In the genomic region with DNA sequence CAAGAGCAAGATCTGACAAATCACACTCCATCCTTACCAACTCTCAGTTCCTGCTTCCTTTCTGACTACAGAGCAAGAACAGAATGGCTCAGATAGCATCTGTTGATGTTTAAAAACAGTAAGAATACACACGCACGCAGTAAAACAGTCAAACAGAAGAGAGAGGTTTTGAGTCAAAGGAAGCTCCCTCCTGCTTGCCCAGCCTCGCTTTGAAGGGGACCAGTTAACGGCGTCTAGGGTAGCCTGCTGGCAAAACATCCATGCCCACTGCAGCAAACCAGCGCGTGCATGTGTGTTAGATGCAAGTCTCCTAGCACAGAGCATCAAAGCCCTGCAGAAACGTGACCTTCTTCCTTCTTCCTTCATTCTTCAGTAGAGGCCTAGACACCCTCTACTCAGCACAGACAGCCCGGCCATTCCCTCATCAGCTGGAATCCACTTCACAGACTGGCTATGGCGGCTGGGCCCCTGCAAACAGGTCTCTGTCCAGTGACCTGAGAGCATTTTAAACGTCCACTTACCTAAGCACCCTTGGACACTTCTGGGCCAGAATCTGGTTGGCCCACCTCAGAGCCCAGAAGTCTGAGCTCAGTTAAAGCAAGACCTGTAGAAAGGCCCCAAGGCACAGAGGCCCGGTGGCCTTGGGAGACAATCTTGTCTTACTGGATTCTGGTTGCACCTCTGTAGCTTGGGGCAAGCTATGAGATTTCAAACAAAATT, we compare ENCODE assay signal across 11 mouse cellular contexts. TPM values are rescaled to one million over a fixed set of nuclear protein-coding genes. Genes with fewer than 3 reads are reported as not detected.
DNase-seq lines count a peak whose midpoint lies in the region; ATAC-seq and TF ChIP-seq lines count a peak whose summit lies in the region.
"Had no signal": no experiment of that assay in that cellular context is flagged by ENCODE, and none has a peak within 500 bp of the region (broad histone marks: within the 10 kb centered on the region; RNA-seq: fewer than 3 reads in every experiment).

No protein-coding gene starts in this region.

- TF ChIP-seq CTCF in bone marrow, adult 2 months (IDR thresholded peaks at IDR 0.05; ENCODE audit: control insufficient read depth, insufficient read depth, low read length): no peak
- TF ChIP-seq CTCF in stomach, postnatal 0 days (IDR thresholded peaks at IDR 0.05; ENCODE audit: low read depth): no peak

- H3K4me1 ChIP-seq in megakaryocyte, embryonic 14.5 days: peaks cover 96% of the 10 kb centered on the region
- H3K4me1 ChIP-seq in bone marrow, adult 2 months (ENCODE audit: control insufficient read depth, insufficient read depth, low read length): peaks cover 14% of the 10 kb centered on the region
- peaks cover 6% of the 10 kb centered on the region; the same call in 1 of the 2 replicates for H3K4me1 ChIP-seq in stomach, postnatal 0 days (replicated peaks; ENCODE audit: control insufficient read depth, insufficient read depth)
- peaks cover 9% of the 10 kb centered on the region; the same call in 1 of the 2 replicates for H3K4me1 ChIP-seq in forebrain, embryonic 13.5 days

- WGBS in bone marrow, adult 2 months: 59% methylated on average over 12 of the region's 12 CpGs
- WGBS in stomach, postnatal 0 days: 82% methylated on average over 12 of the region's 12 CpGs
- WGBS in forebrain, embryonic 13.5 days: 86% methylated on average over 12 of the region's 12 CpGs

- no peak for ATAC-seq in megakaryocyte, adult 5-6 weeks (ENCODE audit: poor library complexity, severe bottlenecking)
- ATAC-seq in stomach, postnatal 0 days (ENCODE audit: low FRiP score, low TSS enrichment): no peak
- ATAC-seq in forebrain, embryonic 13.5 days: no peak

- no peaks in the 10 kb centered on the region for H3K27me3 ChIP-seq in megakaryocyte, embryonic 14.5 days (replicated peaks)
- H3K27me3 ChIP-seq in stomach, postnatal 0 days (ENCODE audit: control insufficient read depth, insufficient read depth, low read length): no peaks in the 10 kb centered on the region
- no peaks in the 10 kb centered on the region for H3K27me3 ChIP-seq in forebrain, embryonic 13.5 days

- TF ChIP-seq POLR2A in bone marrow, adult 2 months (IDR thresholded peaks at IDR 0.05; ENCODE audit: borderline replicate concordance, control insufficient read depth, low read depth, low read length): no peak

- peak overlapping the region; percentile 33 for H3K27ac ChIP-seq in bone marrow, adult 2 months (ENCODE audit: control insufficient read depth, insufficient read depth, low read depth, low read length, poor library complexity)
- no peak overlapping the region for H3K27ac ChIP-seq in stomach, postnatal 0 days (replicated peaks)
- H3K27ac ChIP-seq in forebrain, embryonic 13.5 days: no peak overlapping the region

- intact Hi-C loops in gastrocnemius, postnatal 14 days (cut with DNase I; ENCODE audit: low total_unique reads): no loop called here

- H3K9ac ChIP-seq in stomach, postnatal 0 days (ENCODE audit: low read length): no peak overlapping the region
- H3K9ac ChIP-seq in forebrain, embryonic 13.5 days: no peak overlapping the region

- peak; percentile 2 for DNase-seq in gastrocnemius, postnatal 14 days
- no peak for DNase-seq in gastrocnemius, adult 8-10 months (ENCODE audit: low spot score in 2 of 2)
- peak; percentile 12 for DNase-seq in stomach, postnatal 0 days (ENCODE audit: low spot score)
- DNase-seq in layer of hippocampus, postnatal 25 days (ENCODE audit: extremely low spot score in 1 of 2, low spot score in 1 of 2): no peak
- DNase-seq: heart, adult 18-20 months; kidney, adult 9 months had no signal

- peaks cover 75% of the 10 kb centered on the region for H3K36me3 ChIP-seq in megakaryocyte, embryonic 14.5 days (replicated peaks; ENCODE audit: low read length)
- H3K36me3 ChIP-seq in stomach, postnatal 0 days (ENCODE audit: control insufficient read depth, insufficient read depth, low read length): no peaks in the 10 kb centered on the region
- H3K36me3 ChIP-seq in forebrain, embryonic 13.5 days (ENCODE audit: poor library complexity, severe bottlenecking): no peaks in the 10 kb centered on the region

- no peak for TF ChIP-seq EP300 in stomach, postnatal 0 days (optimal IDR thresholded peaks at IDR 0.05)

- H3K4me2 ChIP-seq in stomach, postnatal 0 days (replicated peaks; ENCODE audit: low read depth): no peak overlapping the region
- no peak overlapping the region for H3K4me2 ChIP-seq in forebrain, embryonic 13.5 days

- H3K4me3 ChIP-seq in megakaryocyte, embryonic 14.5 days (replicated peaks): peak overlapping the region; percentile 29
- no peak overlapping the region for H3K4me3 ChIP-seq in bone marrow, adult 2 months (replicated peaks; ENCODE audit: control insufficient read depth, low read depth, low read length)
- H3K4me3 ChIP-seq in stomach, postnatal 0 days (ENCODE audit: low read depth, low read length): no peak overlapping the region
- H3K4me3 ChIP-seq in forebrain, embryonic 13.5 days: no peak overlapping the region
- H3K4me3 ChIP-seq: myocyte had no signal

- H3K9me3 ChIP-seq in megakaryocyte, embryonic 14.5 days: no peaks in the 10 kb centered on the region
- no peaks in the 10 kb centered on the region for H3K9me3 ChIP-seq in stomach, postnatal 0 days (ENCODE audit: control insufficient read depth, low read length)
- H3K9me3 ChIP-seq in forebrain, embryonic 13.5 days (replicated peaks): no peaks in the 10 kb centered on the region

RNA-seq across cellular contexts. Expression of gene Zfp36l2, which starts 24.5 kb away (rescaled TPM):
- 10 to 100 TPM; 17.0 to 21.3 TPM for total RNA-seq in gastrocnemius, postnatal 14 days (2021)
- 10 to 100 TPM in 1 of 4 experiments, 1 to 10 TPM in 3; 5.1 to 10.3 (median 7.5) TPM for total RNA-seq in gastrocnemius, adult 8-10 months (2022)
- 174 and 534 TPM in 2 replicates for polyA plus RNA-seq in megakaryocyte, embryonic 14.5 days (2012; ENCODE audit: insufficient read depth, low replicate concordance)
- total RNA-seq in megakaryocyte, adult 5-6 weeks (2015): 316 and 357 TPM in 2 replicates
- total RNA-seq in megakaryocyte, adult 5-6 weeks (2017): 121 and 168 TPM in 2 replicates
- 45.8 and 74.0 TPM in 2 replicates for polyA plus RNA-seq in bone marrow, adult 2 months (2011; ENCODE audit: insufficient read depth, insufficient read length, low replicate concordance, missing spikeins)
- polyA plus RNA-seq in stomach, postnatal 0 days (2015; fragmentation: Nextera tagmentation; extraction: Ambion mirVana): 17.5 and 18.3 TPM in 2 replicates
- total RNA-seq in layer of hippocampus, postnatal 25 days (2021): 10 to 100 TPM; 26.6 to 28.7 TPM
- 4.9 and 5.0 TPM in 2 replicates for polyA plus RNA-seq in forebrain, embryonic 13.5 days (2015; fragmentation: Nextera tagmentation; extraction: Ambion mirVana)

Comparison
In these comparisons a context has a peak if more than half of its experiments do, and no peak if none do; other contexts are left out.
1. DNase-seq: peak in gastrocnemius, postnatal 14 days (single experiment) and stomach, postnatal 0 days (single experiment); none in gastrocnemius, adult 8-10 months (0 of 2) and layer of hippocampus, postnatal 25 days (0 of 2).
2. RNA of gene Zfp36l2, which starts 24.5 kb away (total RNA-seq): 121 to 357 TPM in megakaryocyte, adult 5-6 weeks; 26.6 to 28.7 TPM in layer of hippocampus, postnatal 25 days, 17.0 to 21.3 TPM in gastrocnemius, postnatal 14 days and 5.1 to 10.3 TPM in gastrocnemius, adult 8-10 months; every median in the first group is over 4 times any median in the second.